Mouse (Mus musculus): ENCODE measurements around the gene Dusp28.

The Dusp28 gene

DNA sequence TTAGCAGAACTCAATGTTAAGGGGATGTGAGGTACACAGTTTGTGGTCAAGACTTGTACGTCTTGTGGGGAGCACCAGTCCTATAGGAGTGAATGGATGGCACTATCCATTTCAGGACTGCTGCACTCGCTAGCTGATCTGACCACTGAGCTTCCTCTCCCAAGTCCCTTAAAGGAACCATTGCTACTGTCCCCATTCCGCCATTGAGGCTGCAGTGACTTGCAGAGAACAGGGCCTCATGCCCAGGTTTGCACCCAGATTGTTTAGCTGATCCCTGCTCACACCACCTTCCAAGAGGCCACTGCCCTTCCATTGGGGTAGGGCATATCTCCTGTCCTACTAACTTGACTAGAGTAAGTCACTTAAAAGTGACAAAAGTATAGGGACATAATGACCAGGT, 1.9 kb downstream of the Dusp28 start:
- DNase-seq (ENCODE audit: low spot score), result no peak

DNA sequence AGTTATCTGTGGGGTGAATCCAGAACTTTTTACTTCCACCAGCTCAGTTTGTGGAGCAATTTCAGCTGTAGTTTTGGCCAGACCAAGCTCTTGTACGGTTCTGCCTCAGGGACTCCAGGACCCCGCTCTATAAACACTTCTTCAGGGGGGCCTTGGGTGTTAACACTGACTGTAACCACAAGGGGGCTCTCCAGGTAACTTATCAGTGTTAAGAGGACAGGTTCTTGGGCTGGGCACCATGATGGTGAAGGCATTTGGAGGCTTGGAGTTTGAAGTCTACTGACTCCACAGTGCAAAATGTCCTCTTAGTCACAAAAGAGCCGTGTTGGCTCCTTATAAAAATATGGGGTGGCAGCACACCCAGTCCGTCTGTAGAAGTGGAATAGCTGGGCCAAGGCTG, 2.3 kb downstream of the Dusp28 start:
- DNase-seq (ENCODE audit: low spot score), result peak; percentile 30

DNA sequence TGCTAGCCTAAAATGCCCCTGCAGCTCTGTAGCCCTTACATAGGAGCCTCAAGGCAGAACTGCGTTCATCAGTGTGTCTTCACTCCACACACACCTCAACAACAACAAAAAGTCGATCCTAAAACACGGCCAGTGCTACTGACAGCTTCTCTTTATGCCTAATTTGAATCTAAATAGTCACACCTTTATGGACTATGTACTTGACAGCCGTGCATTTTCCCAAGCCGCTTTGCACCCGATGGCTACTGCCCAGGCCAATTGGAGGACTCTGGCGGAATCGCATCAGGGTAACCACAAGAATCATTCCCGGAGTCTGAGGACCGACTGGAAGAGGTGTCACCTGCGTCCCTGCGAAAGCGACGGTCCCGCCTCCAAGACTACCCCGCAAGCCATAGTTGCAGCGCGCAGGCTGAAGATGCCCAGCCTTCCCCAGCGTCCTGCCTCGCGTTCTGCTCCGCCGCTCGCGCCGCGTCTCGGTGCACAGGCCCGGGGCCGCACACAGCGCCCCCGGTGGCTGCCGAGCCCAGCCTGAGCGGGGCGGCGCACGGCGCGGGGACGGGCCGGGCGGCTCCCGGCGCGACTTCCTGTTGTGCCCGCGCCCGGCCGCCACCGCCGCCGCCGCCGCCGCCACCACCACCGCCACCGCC, 3.6 kb downstream of the Dusp28 start, which contains the start of gene Rnpepl1:
Gene Rnpepl1 (plus strand): TSS at position 545 of the 647 bp plus-strand sequence.
- peak; percentile 79 for DNase-seq (ENCODE audit: low spot score)

DNA sequence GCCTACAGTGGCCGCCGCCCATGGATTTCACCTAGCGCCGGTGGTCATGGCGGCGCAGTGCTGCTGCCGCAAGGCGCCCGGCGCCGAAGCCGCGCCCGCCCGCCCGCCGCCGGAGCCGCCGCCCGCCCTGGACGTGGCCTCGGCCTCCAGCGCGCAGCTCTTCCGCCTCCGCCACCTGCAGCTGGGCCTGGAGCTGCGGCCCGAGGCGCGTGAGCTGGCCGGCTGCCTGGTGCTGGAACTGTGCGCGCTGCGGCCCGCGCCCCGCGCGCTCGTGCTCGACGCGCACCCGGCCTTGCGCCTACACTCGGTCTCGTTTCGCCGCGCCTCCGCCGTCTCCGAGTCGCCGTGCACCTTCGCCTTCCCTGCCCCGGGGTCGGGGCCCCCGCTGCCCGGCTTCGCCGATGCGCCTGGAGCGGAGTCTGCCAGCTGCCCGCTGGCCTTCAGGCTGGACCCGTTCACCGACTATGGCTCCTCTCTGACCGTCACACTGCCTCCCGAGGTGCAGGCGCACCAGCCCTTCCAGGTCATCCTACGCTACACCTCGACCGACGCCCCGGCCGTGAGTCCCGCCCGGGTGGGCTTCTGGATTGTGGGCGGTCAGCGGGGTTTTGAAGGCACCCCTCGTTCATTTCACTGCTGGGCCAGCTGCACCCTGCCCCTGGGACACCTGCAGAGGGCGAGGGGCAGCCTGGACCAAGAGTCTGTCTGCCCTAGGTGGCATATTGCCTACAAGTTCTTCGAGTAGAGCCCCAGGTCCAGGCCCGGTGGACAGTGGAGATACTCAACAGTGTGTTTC, 4.3 kb downstream of the Dusp28 start:
- DNase-seq (ENCODE audit: low spot score), result peak; percentile 60

DNA sequence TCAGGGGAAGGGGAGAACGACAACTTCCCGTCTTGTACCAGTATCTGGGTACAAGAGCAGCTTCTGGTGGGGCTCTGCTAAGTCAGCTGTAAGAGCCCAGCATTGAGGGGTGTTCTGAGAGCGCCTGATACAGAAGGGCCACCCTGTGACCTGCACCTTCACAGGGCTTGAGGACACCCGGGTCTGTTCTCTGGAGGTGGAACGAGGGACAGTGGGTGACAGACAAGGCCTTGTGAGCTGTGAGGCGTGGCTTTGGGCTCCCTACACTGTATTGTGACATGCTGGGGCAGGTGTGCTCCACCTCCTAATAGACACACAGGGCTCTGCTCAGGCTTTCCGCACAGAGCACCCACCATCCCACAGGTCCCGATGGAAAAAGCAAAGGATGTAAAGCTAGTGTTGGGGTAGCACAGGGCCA, 4.9 kb downstream of the Dusp28 start:
- no peak for DNase-seq (ENCODE audit: low spot score)

DNA sequence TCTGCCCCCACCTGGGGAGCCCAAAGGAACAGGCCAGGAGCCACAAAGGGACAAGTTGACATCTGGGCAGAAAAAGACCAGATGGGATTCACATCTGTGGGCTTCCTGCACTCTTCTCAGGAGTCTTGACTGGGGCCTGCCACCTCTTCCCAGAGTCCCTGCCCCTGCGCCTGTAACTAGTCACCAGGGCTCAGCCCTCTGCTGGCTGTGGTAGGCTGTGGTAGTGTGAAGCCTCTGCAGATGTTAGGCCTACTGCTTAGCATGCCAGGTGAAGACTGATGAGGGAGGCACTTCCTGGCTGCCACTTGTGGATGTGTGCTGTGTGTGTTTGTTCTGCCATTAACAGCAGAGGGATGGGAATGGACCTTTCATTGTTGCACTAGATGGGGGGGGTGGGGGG, 5.5 kb downstream of the Dusp28 start:
- peak; percentile 36 for DNase-seq (ENCODE audit: low spot score)

DNA sequence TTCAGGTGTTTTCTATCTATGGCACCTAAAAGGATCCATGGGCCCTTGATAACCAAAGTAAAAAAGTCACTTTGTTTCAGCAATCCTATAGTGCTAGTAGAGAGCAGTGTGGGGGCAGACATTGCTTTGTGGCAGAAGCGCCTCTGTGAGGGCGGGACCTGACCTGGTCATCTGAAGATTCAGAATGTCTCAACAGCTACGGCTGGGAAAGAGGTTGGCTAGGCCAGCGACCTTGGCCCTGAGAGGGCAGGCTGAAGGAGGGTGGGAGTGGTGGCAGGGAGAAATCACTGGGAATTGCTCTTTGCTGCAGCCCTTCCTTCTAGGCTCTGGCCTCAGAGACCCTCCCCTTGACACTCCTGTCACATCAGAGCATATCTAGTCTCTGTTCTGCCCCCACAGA, 7.5 kb downstream of the Dusp28 start:
- no peak for DNase-seq (ENCODE audit: low spot score)

DNA sequence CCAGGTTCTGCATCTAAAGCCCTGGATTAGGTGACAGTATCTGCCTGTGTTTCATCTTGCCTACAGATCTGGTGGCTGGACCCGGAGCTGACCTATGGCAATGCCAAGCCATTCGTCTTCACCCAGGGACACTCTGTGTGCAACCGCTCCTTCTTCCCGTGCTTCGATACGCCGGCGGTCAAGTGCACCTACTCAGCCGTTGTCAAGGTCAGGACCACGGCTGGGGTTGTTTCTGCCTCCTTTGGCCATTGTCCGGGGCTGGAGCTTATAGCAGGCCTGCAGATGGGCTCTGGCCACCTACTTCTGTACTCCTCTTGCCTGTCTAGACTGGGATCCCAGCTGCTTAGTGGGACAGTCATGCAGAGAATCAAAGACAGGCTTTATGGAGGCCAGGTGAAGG, 8.2 kb downstream of the Dusp28 start:
- no peak for DNase-seq (ENCODE audit: low spot score)

DNA sequence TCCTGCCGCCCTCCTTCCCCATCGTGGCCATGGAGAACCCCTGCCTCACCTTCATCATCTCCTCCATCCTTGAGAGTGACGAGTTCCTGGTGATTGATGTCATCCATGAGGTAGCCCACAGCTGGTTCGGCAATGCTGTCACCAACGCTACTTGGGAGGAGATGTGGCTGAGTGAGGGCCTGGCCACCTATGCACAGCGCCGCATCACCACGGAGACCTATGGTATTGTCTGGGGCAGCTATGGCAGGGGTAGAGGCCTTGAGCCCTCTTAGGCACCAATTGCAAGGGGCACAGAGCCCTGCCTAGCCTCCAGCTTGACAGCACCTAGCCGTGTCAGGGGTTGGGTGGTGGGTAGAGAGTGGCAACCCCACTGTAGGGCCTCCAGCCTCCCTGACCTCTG, 9.9 kb downstream of the Dusp28 start:
- DNase-seq (ENCODE audit: low spot score), result no peak

DNA sequence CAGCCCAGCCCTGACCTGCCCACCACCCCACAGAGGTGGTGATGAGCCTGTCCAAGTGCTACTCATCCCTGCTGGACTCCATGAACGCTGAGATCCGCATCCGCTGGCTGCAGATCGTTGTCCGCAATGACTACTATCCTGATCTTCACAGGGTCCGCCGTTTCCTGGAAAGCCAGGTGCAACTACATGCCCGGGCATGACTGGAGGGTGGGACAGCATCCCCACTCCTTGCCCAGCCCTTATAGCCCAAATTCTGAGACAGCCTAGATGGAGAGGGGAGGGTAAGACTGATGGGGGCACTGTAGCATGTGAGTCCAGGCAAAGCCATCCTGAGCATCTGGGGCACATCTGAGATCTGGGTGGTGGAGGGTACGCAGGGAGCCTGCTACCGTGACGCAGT, 12.4 kb downstream of the Dusp28 start:
- no peak for DNase-seq (ENCODE audit: low spot score)

DNA sequence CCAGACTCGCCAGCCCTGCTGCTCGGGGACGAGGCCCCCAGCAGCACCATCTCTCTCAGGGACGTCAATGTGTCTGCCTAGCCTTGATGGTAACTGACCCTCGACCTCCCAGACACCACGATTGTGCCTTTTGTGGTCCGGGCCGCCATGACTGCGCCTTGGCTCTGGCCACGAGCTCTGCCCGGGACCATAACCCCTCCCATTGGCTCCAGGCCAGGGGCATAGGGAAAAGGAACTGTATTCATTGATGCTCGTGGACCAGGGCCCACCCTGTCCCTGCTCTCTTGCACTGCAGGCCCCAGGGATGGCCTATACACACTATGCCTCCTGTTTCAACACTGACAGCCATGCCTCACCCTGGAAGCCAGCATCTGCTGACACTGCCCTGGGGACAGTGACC, 13.0 kb downstream of the Dusp28 start:
- DNase-seq (ENCODE audit: low spot score), result no peak

DNA sequence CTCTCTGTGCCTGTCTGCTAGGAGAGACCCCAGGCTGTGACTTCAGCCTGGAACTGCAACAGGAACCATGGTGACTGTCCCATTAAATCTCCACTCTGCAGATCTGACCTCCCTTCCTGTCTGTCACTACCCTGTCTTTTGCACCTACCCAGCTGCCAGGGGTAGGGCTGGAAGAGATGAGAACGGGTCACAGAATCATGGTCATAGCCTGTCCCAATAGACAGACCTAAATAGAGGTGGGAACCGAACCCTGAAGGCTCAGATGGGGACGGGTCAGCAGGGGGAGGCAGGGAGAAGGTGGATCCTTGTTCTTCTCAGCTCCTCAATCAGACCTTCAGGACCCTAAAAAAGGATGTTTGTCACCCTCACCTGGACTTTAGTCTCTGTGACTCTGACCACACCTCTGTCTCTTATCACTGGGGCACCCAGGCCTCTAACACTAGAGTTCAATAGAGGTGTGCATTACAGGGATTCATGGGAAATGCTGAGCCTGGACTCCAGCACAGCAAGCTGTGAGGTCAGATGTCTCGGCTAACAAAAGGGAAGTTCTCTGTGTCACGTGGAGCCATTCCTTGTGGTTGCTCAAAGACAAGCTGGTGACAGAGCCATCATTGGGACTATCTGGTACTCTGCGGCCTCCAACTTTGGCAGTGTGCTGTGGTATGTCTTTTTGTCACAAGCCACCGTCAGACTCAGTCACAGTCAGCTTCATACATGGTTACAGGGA, 13.9 kb downstream of the Dusp28 start:
- no peak for DNase-seq (ENCODE audit: low spot score)

DNA sequence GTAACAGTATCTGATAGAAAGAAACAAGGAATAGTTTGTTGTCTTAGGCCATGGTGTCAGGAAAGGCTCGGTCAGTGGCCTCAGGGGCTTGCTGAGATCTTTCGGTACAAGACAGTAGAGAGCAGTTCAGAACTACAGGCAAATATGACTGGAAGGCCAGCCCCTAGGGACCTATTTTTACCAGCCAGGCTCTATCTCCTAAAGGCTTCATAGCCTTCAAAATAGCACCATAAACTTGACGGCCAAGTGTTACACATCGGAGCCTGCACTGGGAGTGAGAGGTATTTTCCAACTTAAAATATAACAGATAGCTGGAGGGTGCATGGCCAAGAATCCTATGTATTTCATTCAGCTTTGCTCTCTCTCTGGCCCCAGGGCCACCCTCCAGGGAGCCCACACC, 14.7 kb downstream of the Dusp28 start:
- no peak for DNase-seq (ENCODE audit: low spot score)

DNA sequence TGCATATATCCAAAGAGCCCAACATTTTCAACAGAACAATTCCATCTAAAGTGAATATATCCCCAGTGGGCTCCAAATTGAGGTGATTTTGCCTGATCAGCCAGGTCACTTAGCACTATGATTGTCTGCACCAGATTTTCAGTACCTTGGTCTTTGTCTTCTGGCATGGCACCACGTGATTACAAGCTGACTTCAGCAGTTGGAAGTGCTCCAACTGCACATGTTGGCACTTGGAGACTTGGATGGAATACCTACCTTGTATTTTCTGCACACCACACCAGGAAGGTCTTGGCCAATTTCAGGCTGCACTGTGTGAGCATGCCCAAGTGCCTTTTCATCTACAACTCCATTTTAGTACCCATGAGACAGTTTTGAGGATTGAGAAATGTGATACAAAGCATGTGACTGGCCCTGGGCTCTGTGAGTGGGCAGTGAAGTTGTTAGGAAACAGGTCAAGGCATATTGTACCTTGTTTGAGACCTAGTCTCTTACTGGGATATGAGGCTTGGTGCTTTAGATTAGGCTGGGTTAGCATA, 23.5 kb downstream of the Dusp28 start:
- DNase-seq (ENCODE audit: low spot score), result no peak

DNA sequence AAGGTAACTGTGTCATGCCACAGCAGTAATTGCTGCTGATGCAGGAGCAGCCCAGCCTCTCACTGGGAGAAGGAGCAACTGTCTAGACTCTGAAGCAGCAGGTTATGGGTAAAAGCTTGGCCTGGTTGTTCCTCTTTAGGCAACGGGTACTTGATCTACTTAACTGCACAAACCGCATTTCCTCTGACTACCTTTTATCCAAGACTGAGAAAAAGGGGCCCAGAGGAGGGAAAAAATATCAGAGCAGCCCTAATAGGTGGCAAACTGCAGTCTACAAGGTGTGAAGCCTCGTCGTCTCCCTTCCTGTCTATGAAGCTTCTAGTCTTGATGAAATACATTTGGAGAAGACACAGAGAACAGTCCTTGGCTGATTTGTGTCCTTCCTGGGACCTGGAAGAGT, 26.8 kb downstream of the Dusp28 start:
- no peak for DNase-seq (ENCODE audit: low spot score)

DNA sequence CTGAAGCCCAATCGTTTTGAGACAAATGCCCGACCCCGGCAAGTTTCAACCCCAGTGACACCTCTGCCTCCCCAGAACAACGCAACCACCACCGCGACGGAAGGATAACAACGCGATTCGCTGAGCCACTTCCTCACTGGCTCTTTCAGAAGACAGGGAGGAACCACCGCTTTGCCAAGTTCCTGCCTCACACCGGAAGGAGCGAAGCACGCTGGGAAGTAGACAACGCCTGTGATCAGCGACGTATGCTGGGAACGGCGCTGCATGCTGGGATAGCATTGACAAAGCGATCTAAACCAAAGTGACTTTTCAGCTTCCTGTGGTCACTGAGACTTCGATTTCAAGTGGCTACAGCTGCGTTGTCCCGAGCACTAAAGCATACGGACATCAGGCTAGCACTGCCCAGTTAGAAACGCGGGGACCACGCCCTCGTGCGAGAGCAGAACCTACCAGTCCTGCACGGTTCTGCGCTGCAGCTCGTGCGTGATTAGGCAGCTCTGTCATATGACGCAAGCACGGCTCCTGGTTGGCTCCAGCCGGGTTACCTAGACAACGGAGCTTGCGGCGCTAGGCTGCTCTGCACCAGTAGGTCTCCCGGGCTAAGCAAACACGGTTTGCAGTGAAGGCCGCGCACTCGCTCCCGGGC, 27.5 kb downstream of the Dusp28 start, which contains the start of gene Capn10:
Gene Capn10 (plus strand): TSS at position 195 of the 646 bp plus-strand sequence.
- peak; percentile 99 for DNase-seq (ENCODE audit: low spot score)

DNA sequence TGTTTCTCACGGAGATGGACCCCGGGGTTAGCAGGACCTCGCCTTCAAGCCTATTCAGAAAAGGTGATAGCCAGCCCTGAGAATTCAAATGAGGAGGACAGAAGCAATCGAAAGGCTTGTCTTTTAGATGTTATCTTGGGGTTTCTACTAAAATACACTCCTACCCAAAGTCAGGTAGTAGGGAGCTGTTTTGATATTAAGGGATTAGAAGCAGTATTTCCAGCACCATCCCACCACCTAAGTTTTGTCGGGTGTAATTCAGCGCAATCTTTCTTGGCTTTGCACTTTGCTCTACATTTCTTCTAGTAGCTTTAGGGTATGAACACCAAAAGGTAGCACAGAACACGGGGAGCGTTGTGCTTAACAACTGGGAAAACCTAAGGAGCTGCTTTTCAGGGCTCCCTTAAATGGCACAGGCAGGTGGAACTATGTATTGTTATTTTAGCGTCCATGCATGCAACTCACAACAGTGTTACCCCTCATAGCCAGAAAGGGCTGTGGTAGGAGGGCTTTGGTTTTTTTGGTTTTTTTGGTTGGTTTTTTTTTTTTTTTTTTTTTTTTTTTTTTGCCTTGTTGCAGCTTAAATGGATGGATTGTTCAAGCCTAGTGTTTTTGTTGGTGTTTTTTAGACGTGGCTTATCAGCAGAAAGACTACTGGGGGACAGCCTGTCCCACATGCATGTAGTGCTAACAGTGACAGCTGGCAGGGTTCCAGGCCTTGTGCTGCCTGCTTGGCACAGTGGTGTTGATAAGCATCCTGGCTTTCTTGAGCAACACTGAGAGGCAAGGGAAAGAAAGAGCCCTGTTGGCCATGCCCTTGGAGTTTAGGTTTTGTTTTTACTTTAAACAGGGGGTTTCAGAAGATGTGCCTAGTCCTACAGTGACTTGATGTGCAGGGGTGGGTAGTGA, 28.5 kb downstream of the Dusp28 start:
- no peak for DNase-seq (ENCODE audit: low spot score)

DNA sequence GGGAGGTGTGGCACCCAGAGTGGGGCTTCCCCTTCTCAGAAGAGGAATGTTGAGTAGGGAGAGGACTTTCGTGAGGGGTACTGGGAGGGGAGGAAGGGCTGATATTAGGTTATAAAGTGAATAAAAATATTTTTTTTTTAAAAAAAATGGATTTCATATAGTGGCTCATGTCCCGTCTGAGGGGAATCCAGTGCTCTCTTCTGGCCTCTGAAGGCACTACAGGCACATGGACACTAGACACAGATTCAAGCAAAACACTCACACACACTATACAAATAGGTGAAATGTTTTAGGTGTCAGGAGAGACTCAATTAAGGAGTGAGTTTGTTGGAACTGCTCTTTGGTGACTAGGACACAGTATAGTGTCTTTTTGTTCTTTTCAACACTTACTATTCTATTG, 29.2 kb downstream of the Dusp28 start:
- no peak for DNase-seq (ENCODE audit: low spot score)

DNA sequence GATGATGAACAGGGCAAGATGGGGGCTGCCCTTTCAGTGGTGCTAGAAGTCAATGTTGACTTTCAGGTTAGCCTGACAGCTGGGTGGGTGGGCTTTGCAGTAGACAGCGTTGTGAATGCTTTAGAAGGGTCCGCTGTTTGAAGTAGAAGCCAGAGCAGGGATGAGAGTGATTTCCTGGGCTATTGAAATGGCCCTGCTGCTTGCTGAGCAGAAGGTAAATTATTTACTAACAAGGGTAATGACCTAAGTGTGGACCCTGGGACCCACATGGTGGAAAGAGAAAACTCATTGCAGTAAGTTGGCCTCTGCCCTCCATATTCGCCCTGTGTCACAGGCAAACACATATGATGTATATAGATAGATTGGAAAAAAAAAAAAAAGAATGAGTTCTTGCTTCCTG, 29.7 kb downstream of the Dusp28 start:
- no peak for DNase-seq (ENCODE audit: low spot score)

DNA sequence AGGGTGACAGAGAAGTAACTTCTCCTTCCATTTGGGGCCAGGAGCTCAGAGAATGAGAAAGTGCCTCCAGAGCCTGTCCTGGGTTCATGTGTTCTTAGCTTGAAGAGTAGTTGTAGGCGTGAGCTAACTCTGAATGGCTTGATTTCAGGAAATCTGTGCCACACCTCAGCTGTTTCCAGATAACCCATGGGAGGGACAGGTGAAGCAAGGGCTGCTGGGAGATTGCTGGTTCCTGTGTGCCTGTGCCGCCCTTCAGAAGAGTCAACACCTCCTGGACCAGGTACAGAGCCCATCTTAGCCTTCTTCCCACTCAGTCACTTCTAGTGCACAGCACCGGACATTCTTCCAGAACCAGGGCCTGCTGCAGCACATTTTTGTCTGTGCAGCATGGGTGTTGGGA, 31.0 kb downstream of the Dusp28 start:
- DNase-seq (ENCODE audit: low spot score), result no peak

DNA sequence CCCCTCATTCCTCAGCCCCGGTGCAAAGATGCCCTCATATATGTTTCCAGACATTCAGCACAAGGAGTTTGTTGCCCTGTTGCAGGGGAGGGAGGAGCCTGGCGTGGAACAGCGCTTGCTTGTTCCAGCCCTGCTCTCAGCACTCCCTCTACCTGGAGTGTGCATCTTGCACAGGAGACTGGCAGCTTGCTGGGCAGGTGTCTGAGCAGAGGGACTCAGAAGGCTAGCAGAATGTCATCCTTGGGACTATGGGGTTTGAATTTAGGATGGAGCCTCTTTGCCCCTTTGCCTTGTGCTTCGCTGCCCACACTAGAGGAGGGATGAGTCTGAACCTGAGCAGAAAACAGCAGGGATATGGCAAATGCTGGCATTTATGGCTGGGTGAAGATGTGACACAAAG, 33.0 kb downstream of the Dusp28 start:
- no peak for DNase-seq (ENCODE audit: low spot score)
